Mouse (Mus musculus) embryonic fibroblast, embryonic 13.5 days (primary cell): ENCODE data around the gene Gnai3. TPM values are rescaled to one million over a fixed set of nuclear protein-coding genes. Genes with fewer than 3 reads are reported as not detected.

Experiments used
- H3K27ac ChIP-seq: 2 replicates; pipeline ENCODE4 v1.5.1; 2012; ENCODE audit warnings: low read length, control low read depth, inconsistent platforms; ENCODE audit not compliant: insufficient read depth
- H3K4me1 ChIP-seq: 2 replicates; pipeline ENCODE4 v1.6.1; 2011; ENCODE audit warnings: low read length; ENCODE audit not compliant: control insufficient read depth, insufficient read depth
- H3K4me3 ChIP-seq: 2 replicates; pipeline ENCODE4 v1.5.1; 2011; ENCODE audit warnings: mild to moderate bottlenecking, control low read depth, low read length; ENCODE audit not compliant: insufficient read depth
- CTCF ChIP-seq: IDR thresholded peaks from 2 replicates; pipeline ENCODE4 v1.5.1; 2011; ENCODE audit warnings: mild to moderate bottlenecking, control low read depth, low read length, moderate library complexity, borderline replicate concordance; ENCODE audit not compliant: insufficient read depth
- POLR2A ChIP-seq: IDR thresholded peaks from 2 replicates; pipeline ENCODE4 v1.6.1; 2011; ENCODE audit warnings: low read depth, mild to moderate bottlenecking, control low read depth, low read length, moderate library complexity
- polyA plus RNA-seq: library from polyadenylated mRNA; stranded (reverse); fragments of >200 nt; gene quantifications from 2 replicates; pipeline ENCODE4 v1.2.4, GENCODE M21; 2011; ENCODE audit warnings: low read depth; ENCODE audit not compliant: missing spikeins, insufficient read length

Gene Gnai3
- polyA plus RNA-seq: 138 and 152 TPM in 2 replicates

DNA sequence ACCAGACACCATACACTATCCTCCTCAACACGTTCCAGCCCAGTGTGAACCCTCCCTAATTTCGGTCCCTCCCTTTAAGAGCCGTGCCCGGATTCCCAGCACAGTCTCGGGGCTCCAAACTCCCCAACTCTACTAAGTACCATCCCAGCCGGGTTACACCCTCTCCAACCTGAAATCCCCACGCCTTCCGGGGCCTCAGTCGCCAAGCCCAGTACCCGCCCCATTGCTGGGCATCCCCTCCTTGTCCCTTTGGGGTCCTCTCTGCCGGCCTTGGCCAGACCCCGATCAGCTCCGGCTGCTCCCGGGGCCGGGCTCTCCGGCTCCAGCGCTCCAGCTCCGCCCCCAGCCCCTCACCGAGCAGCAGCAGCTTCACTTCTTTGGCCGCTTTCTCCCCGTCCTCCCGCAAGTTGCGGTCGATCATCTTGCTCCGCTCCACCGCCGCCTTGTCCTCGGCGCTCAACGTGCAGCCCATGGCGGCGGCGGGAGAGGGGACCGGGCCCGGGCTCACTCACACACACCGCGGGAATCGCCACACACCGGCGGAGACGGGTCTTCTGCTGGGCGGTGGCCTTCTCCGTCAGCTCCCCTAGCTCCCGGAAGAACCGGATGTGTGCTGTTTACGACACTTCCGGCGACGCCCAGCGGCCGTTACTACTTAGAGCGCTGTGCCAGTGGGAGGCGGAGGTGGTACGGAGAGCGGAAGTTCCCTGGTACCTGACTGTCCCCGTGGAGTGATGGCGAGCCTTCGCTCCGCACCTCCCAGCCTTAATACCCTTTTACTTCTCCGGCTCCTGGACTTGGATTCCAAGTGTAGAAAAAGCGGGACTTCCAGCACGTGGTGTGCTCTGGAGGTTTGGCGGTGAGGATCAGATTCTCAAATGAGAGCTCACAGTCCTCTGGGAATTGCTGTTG, at the start of gene Gnai3:
Gene Gnai3 (minus strand): TSS at position 613 of the 912 bp plus-strand sequence.
- Histone ChIP-seq H3K27ac (peak within 1 kb of the TSS; percentile 69), H3K4me1 (peaks cover 8% of the 10 kb centered on the region; the same call in 1 of the 2 replicates), H3K4me3 (peak within 1 kb of the TSS; percentile 75)
- no peak for TF ChIP-seq CTCF
- TF ChIP-seq POLR2A: peak; percentile 91

DNA sequence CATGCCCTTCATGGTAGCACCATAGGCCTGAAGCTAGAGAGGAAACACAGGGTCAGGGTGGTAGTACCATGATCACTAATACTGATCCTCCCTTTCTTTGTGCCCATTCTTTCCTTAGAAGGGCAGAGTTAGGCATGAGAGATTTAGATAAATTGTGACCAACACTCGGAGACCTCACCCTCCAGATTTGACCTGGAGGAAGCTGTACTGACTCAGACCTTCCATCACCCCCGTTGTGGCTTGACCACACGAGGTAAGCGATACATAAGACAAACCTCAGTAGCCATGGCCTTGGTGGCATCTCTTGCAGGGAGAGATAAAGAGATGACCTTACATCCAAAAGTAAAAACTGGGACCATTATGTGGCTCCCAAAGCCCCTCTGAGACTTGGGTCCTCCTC, 49.3 kb upstream of the Gnai3 start:
- H3K27ac ChIP-seq: no peak overlapping the region
- no peak for TF ChIP-seq CTCF
- no peak for TF ChIP-seq POLR2A

GRCm38 (mm10) chr3:108193686-108194085, 47.7 kb upstream of the Gnai3 start:
- no peak for TF ChIP-seq POLR2A
- TF ChIP-seq CTCF: no peak
- no peaks in the 10 kb centered on the region for H3K4me1 ChIP-seq
- no peak overlapping the region for H3K27ac ChIP-seq
- H3K4me3 ChIP-seq: no peak overlapping the region

More for the DNA sequence above, 49.3 kb upstream of the Gnai3 start:
- Histone ChIP-seq H3K4me1 (no peaks in the 10 kb centered on the region), H3K4me3 (no peak overlapping the region)

DNA sequence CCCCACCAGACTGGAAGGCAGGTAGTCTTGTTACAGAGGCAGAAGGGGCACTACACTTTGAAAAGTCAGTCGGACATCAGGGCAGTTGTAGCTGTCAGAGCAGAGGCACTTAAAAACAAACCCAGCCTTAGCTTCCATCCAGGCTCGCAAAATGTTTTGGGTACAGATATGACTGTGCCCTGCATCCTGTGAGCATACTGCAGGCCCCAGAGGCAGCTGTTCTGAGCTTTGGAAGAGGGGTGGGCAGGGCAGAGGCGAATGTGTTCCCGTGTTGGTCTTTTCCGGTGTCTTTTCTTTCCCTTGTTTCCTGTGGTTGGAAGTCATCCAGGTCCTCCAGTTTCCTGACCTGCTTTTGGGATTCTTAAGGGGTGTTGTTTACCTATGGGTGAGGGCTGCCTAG, 44.0 kb upstream of the Gnai3 start:
- no peak for TF ChIP-seq POLR2A
- no peak for TF ChIP-seq CTCF
- Histone ChIP-seq H3K27ac (no peak overlapping the region), H3K4me3 (no peak overlapping the region), H3K4me1 (no peaks in the 10 kb centered on the region)

DNA sequence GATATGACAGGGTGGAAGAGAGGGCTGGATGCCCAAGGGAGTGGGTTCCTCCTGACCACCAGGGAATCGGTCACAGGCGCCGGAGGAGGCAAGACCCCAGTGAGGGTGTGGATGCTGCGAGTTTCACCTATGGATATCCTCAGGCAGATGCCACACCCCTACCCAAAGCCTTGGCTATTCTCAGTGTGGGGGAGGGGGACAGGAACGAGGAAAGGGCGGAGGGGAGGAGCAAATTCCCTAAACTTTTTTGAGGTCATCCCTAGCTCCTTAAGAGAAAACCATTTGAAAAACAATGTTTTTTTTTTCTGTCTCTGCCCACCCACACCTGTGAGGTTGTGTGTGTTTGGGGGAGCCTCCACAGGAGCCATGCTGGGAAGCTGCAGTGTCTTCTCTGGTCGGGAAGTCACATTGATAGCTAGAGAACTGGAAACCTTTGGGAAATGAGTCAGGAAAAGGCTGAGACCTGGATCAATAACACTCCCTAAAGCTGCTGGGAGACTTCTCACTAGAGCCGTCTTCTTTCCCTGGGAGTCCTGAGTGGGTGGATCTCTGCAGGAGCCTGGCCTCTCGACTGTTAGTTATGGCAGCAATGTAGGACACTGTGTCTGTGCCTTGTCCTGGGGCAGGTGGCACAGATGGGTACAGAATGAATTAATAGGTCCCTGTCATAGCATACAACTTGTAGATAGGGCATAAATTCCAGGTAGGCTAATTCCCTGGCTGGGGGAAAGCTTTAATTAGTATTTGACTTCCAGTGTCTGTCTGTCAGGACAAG, 43.0 kb upstream of the Gnai3 start:
- TF ChIP-seq POLR2A (no peak), CTCF (no peak)
- H3K27ac ChIP-seq: no peak overlapping the region

DNA sequence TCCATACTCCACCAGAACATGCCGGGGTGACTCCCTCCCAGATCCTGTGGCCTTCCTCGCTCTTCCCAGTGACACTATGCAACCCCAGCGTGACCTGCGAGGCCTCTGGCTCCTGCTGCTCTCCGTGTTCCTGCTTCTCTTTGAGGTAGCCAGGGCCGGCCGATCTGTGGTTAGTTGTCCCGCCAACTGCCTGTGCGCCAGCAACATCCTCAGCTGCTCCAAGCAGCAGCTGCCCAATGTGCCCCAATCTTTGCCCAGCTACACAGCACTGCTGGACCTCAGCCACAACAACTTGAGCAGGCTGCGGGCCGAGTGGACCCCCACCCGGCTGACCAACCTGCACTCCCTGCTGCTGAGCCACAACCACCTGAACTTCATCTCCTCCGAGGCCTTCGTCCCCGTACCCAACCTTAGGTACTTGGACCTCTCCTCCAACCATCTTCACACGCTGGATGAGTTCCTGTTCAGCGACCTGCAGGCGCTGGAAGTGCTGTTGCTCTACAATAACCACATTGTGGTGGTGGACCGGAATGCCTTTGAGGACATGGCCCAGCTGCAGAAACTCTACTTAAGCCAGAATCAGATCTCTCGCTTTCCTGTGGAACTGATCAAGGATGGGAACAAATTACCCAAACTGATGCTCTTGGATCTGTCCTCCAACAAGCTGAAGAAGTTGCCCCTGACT, 41.3 kb upstream of the Gnai3 start:
- Histone ChIP-seq H3K4me3 (no peak overlapping the region), H3K27ac (no peak overlapping the region), H3K4me1 (no peaks in the 10 kb centered on the region)
- TF ChIP-seq POLR2A: no peak
- no peak for TF ChIP-seq CTCF

More for the DNA sequence above, 43.0 kb upstream of the Gnai3 start:
- Histone ChIP-seq H3K4me1 (no peaks in the 10 kb centered on the region), H3K4me3 (no peak overlapping the region)

DNA sequence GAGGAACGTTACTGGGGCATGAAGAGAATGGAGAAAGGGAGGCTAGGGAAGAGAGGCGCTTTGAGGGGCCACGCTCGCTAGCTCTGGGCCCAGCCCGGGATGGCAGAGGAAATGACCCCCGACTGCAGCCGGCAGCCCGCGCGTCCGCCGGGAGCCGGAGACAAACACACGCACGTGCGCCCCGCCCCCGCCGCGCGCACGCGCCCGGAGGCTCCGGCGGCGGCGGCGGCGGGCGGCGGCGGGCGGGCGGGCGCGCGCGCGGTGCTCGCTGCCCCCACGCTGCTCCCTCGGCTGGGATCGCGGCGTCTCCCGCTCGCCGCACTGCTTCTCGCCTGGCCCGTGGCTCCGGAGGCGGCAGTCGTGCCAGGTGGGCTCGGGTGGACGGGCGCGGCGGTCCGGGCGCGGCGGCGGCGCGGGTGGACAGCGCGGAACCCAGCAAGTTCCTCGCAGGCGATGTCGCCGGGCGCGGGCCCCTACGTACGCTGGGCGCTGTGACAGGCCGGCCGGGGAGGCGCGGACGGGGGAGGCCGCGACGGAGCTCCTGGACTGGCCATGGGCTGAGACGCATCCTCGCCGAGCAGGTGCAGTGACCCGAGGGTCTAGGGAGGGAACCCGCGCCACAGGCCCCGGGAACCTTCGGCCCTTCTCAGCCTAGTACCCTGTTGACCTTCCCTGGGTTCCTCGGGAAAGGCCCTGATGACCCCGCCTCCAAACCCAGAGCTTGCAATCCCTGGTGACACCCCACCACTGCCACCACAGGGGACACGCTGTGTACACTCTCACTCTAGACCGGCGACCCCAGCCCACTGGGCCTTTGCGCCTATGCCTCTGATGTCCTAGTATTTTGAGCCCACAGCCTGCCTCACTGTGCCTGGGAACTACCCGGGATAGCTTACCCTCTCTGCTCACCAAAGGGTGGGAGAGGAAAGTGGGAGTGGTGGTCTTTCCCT, 40.4 kb upstream of the Gnai3 start, which contains the start of gene Amigo1:
Gene Amigo1 (plus strand): TSS at position 238 of the 950 bp plus-strand sequence.
- Histone ChIP-seq H3K27ac (no peak within 1 kb of the TSS), H3K4me1 (peaks cover 2% of the 10 kb centered on the region; the same call in 1 of the 2 replicates), H3K4me3 (peak within 1 kb of the TSS; percentile 62)
- TF ChIP-seq CTCF: no peak
- TF ChIP-seq POLR2A: peak; percentile 35; the same call in 1 of the 2 replicates

DNA sequence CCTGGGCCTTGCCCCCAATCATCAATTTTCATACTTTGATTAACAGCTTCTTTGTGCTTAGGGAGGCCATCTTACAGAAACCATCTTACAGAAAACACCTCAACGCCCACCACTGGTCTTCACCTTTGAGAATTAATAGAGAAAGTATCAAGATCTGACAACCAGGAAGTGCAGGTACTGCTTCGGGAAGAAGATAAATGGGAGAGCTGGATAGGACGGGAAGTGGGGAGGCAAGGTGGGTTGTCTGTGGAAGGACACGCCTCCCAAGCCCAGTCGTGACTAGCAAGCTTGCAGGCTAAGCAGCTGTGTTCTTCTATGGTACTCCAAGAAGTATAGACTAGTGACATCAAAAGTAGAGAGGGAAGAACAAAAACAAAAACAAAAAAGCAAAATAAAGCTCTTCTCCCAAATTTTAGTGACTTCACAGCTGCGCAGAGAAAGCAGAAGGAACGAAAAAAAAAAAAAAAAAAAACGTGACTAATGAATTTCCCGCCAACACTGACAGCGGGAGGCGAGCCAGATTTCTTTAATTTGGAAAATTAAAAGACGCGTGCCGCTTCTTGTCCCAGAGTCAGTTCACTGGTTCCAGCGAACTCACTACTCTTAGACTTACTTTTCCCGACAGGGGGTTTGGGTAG, 39.6 kb upstream of the Gnai3 start:
- H3K4me3 ChIP-seq: peak overlapping the region; percentile 62
- H3K27ac ChIP-seq: no peak overlapping the region
- TF ChIP-seq CTCF (no peak), POLR2A (no peak)
- peaks cover 2% of the 10 kb centered on the region; the same call in 1 of the 2 replicates for H3K4me1 ChIP-seq
